Mouse (Mus musculus) olfactory bulb, adult 2 months (tissue): ENCODE measurements around the gene Nav2. TPM values are rescaled to one million over a fixed set of nuclear protein-coding genes. Genes with fewer than 3 reads are reported as not detected.

Source experiments
- H3K27ac ChIP-seq: fragments of 200-500 bp; 2 replicates; pipeline ENCODE4 v1.5.1; 2012; ENCODE audit warnings: low read depth, low read length; ENCODE audit not compliant: insufficient read depth
- H3K4me1 ChIP-seq: fragments of 200-500 bp; 2 replicates; pipeline ENCODE4 v1.6.1; 2012; ENCODE audit warnings: low read length; ENCODE audit not compliant: control insufficient read depth, insufficient read depth
- H3K4me3 ChIP-seq: fragments of 200-500 bp; 2 replicates; pipeline ENCODE4 v1.5.1; 2012; ENCODE audit warnings: mild to moderate bottlenecking, low read depth, low read length, moderate library complexity; ENCODE audit not compliant: insufficient read depth
- CTCF ChIP-seq: fragments of 200-500 bp; IDR thresholded peaks from 2 replicates; pipeline ENCODE4 v1.5.1; 2012; ENCODE audit warnings: low read depth, mild to moderate bottlenecking, low read length, moderate library complexity; ENCODE audit not compliant: insufficient read depth
- POLR2A ChIP-seq: fragments of 200-500 bp; IDR thresholded peaks from 2 replicates; pipeline ENCODE4 v1.6.1; 2012; ENCODE audit warnings: mild to moderate bottlenecking, low read depth, low read length, moderate library complexity; ENCODE audit not compliant: insufficient read depth
- WGBS: fragments of 180-500 bp; shearing (Covaris S2); methylation state at CpG from one replicate; pipeline ENCODE4 v1.1.7; 2018; 5-methylcytosine and 5-hydroxymethylcytosine counted together
- polyA plus RNA-seq: library from polyadenylated mRNA; stranded (reverse); fragments of >200 nt; gene quantifications from 2 replicates; pipeline ENCODE4 v1.2.4, GENCODE M21; 2012; ENCODE audit warnings: low replicate concordance; ENCODE audit not compliant: missing spikeins, insufficient read depth, insufficient read length

The Nav2 gene
- polyA plus RNA-seq, 1 experiment: 57.3 TPM

DNA sequence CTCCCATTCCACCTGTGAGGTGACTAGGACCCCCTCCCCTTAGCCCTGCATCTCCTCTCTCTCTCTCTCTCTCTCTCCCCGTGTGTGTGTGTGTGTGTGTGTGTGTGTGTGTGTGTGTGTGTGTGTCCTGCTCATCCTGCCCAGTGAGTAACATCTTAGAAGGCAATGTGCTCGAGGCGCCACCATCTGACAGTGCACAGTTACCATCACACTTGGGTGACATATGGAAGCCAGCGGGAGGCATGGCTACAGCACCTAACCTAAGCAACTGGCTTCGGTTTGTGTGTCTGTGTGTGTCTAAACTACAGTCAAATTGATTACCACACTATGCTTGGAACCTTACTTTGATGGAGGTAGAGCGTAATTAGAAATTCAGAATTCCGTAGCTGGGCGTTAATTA lies 366.2 kb downstream of the Nav2 start:
- 43% methylated on average over 8 of the region's 8 CpGs for WGBS
- peaks cover 56% of the 10 kb centered on the region for H3K4me1 ChIP-seq
- TF ChIP-seq CTCF (no peak), POLR2A (no peak)
- 0 out of 2 replicates have a peak overlapping the region, but pooled peaks have one; percentile 18 for H3K27ac ChIP-seq
- H3K4me3 ChIP-seq: no peak overlapping the region

DNA sequence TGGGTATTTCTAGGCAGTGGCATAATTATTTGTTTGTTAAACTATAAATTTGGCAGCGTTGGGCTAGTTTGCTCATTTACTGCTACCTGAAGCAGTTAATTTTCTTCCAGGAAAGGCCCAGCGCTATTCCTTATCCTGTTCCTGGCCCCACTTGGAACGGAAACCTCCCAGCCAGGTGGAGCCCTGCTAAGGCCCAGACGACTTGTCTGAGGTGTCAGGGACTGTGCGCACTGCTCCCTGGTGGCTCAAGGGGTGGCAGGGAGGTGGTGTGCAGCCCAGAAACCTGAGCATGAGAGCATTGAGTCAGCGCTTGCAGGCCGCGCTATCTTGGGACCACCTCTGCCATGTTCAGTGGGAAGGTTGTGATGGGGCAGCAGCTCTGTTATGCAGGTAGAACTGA lies 367.6 kb downstream of the Nav2 start:
- TF ChIP-seq POLR2A (no peak), CTCF (no peak)
- Histone ChIP-seq H3K4me1 (peaks cover 50% of the 10 kb centered on the region), H3K27ac (peak overlapping the region; percentile 16; the same call in 1 of the 2 replicates), H3K4me3 (no peak overlapping the region)
- 66% methylated on average over 8 of the region's 8 CpGs for WGBS

DNA sequence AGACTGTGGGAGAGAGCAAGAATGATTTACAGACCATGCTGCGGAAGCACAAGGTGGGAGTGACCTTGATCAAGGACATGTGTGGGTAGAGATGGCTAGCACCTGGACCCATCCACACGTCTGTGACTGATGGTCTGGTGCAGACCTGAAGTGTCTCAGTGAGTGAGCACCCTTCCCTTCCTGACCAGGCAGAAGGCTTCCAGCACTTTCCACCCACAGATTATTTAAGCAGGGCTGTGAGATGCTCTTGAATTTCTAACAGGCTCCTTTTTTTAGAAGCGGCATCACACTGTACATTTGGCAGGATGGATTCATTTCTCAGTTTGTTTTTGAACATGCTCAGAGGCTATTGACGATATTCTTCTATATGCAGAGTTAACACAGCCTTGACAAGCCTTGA lies 369.2 kb downstream of the Nav2 start:
- Histone ChIP-seq H3K4me1 (peaks cover 46% of the 10 kb centered on the region), H3K4me3 (no peak overlapping the region), H3K27ac (peak overlapping the region; percentile 62)
- TF ChIP-seq CTCF (no peak), POLR2A (no peak)
- 44% methylated on average over 4 of the region's 4 CpGs for WGBS

DNA sequence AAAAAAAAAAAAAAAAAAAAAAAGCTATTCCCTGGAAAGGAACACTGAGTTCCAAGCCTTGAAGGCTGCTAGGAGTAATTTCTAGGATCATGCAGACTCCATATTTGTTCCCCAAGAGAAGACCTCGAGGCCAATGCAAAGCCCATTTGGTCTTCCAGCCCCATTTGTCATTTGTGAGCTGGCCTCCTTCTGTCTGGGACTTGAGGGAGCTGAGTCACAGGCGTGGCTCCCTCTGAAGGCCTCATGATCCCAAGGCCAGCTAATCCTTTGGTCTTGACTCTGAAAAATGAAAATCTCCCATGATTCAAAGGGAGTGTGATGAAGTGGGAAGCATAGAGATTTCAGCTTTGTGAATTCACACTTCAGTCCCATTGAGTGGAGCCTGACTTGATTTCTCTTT lies 370.0 kb downstream of the Nav2 start:
- H3K27ac ChIP-seq: no peak overlapping the region

DNA sequence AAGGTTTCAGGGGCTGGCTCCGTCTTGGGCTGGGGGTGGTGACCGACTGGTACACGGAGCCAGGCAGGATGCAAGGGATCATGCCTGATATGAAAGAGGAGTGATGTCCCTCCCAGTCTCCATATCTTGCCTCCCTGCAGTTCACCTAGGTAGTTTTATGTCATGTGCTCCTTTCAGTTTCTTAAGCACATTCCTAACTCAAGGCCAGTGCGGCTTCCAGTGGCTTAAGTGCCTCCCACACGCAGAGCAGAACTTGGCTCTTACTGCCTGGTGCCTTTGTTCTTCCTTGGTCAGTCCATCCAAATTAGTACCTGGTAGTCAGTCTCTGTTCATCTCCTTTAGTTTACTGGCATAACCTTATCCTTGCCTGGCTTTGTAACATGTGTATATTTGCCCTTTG lies 371.9 kb downstream of the Nav2 start:
- H3K4me1 ChIP-seq: peaks cover 44% of the 10 kb centered on the region
- H3K27ac ChIP-seq: no peak overlapping the region
- TF ChIP-seq CTCF (no peak), POLR2A (no peak)
- no peak overlapping the region for H3K4me3 ChIP-seq
- 71% methylated on average over 5 of the region's 5 CpGs for WGBS

More for the DNA sequence above, 370.0 kb downstream of the Nav2 start:
- 76% methylated on average over 2 of the region's 2 CpGs for WGBS
- no peak for TF ChIP-seq POLR2A
- TF ChIP-seq CTCF: no peak
- Histone ChIP-seq H3K4me3 (no peak overlapping the region), H3K4me1 (peaks cover 40% of the 10 kb centered on the region)

DNA sequence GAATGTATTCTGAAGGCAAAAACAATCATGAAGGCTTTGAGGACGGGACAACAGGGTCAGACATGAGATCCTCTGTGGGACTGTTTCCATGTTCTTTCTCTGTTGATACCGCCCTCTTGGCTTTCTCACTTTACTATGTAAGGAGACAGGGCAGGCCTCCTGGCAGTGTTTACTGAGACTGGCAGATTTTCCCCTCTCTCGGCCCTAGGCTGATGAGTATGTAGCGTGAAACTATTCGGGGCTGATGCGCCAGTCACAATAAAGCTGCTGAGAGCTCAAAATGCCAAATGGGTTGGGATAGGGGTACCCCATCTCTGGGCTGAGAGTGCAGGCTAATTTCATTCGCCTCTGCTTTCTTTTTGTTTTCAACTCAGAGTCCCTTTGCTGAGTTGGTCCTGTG lies 373.9 kb downstream of the Nav2 start:
- peaks cover 39% of the 10 kb centered on the region for H3K4me1 ChIP-seq
- WGBS: 60% methylated on average over 7 of the region's 7 CpGs
- no peak overlapping the region for H3K27ac ChIP-seq
- no peak overlapping the region for H3K4me3 ChIP-seq
- TF ChIP-seq CTCF: no peak
- TF ChIP-seq POLR2A: no peak

DNA sequence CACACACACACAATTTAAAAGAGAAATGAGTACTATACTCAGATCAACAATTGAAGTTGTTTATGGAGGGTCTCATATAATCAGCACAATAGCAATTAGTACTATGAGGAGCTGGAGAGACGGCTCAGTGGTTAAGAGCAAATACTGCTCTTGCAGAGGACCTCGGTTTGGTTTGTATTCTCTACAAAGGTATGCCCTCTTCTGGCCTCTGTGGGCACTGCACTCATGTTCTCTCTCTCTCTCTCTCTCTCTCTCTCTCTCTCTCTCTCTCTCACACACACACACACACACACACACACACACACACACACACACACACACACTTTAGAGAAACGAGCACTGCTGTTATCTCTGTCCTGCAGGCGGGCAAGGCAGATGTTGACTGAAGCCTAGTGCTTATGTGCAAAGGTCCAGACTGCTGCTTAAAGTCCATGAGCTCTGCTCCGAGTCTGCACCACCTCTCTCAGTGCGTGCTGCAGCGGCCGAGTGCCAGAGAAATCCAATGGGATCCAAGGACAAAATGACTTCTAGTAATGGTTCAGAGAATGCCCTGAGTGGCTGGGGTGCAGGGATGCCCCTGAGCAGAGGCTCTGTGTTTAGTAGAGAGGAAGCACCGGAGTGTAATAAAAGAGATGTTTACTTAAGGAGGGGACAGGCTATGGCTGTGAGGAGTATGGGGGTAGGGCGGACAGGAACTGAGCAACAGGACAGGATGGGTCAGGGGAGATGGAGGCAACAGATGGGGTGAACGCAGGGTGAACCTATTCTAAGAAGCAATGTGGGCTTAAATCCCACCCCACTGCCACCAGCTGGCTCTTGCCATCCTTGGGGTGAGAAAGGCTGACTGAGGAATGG lies 375.2 kb downstream of the Nav2 start:
- H3K4me1 ChIP-seq: peaks cover 37% of the 10 kb centered on the region
- no peak for TF ChIP-seq CTCF
- TF ChIP-seq POLR2A: no peak
- no peak overlapping the region for H3K4me3 ChIP-seq
- no peak overlapping the region for H3K27ac ChIP-seq
- 58% methylated on average over 11 of the region's 11 CpGs for WGBS

DNA sequence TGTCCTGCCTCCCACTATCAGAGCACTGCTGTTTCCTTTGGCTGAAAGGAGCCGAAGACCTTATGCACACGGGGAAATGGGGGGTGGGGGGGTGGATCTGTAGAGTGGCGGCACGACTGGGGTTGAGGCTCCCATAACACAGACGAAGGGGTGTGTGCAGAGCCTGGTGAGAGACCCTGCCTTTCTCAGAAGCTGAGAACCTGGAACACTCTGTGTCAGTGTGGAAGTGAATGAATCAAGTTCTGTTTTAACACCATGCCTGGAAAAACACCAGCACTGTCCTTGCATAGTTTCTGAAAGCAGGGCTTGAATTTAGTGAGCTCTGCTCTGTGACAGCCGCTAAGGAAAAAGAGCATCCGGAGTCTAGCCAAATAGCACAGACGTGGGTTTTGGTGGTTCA lies 379.7 kb downstream of the Nav2 start:
- 19% methylated on average over 8 of the region's 8 CpGs for WGBS
- H3K4me3 ChIP-seq: no peak overlapping the region
- no peak for TF ChIP-seq CTCF
- no peak for TF ChIP-seq POLR2A
- peaks cover 27% of the 10 kb centered on the region for H3K4me1 ChIP-seq
- H3K27ac ChIP-seq: no peak overlapping the region

DNA sequence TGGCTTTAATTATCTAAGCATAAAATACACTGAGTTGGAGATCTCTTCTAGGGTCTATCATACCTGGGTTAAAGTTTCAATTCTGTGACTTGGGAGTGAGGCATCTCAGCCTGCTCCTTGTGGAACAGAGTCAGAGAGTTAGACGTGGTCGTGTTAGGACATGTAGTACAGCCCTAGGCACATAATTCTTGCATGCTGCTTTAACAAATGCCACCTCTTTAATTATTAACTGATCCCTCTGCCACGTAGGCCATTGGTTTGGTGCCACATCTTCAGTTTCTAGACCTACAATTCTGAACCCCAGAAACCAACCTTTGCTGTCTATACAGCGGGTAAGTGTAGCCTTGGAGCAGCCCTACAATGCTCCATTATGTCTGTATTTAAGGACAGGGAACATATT lies 381.8 kb downstream of the Nav2 start:
- WGBS: 70% methylated on average over 4 of the region's 4 CpGs
- peaks cover 12% of the 10 kb centered on the region for H3K4me1 ChIP-seq
- no peak overlapping the region for H3K27ac ChIP-seq
- no peak for TF ChIP-seq CTCF
- no peak for TF ChIP-seq POLR2A
- no peak overlapping the region for H3K4me3 ChIP-seq
